Mouse (Mus musculus): ENCODE measurements around the gene Chrna7. TPM values are rescaled to one million over a fixed set of nuclear protein-coding genes. Genes with fewer than 3 reads are reported as not detected.

The Chrna7 gene
- polyA plus RNA-seq, 1 experiment from 2014 or later: 3.2 TPM

- 67% methylated on average over 7 of the region's 7 CpGs for WGBS
- DNase-seq (ENCODE audit: low spot score): no peak
- Histone ChIP-seq H3K27me3 (ENCODE audit: low read depth, poor library complexity, severe bottlenecking) (no peaks in the 10 kb centered on the region), H3K4me3 (no peak overlapping the region), H3K27ac (no peak overlapping the region), H3K4me1 (peaks cover 3% of the 10 kb centered on the region; the same call in 1 of the 2 replicates), H3K36me3 (no peaks in the 10 kb centered on the region), H3K9me3 (replicated peaks) (no peaks in the 10 kb centered on the region)
Observed at GRCm38 (mm10) chr7:63162272-63162864, 50.0 kb downstream of the Chrna7 start.

- H3K36me3 ChIP-seq: no peaks in the 10 kb centered on the region
- H3K4me1 ChIP-seq: no peaks in the 10 kb centered on the region
- H3K27me3 ChIP-seq (ENCODE audit: low read depth, poor library complexity, severe bottlenecking): no peaks in the 10 kb centered on the region
- no peaks in the 10 kb centered on the region for H3K9me3 ChIP-seq (replicated peaks)
- no peak overlapping the region for H3K27ac ChIP-seq
- DNase-seq (ENCODE audit: low spot score): no peak
- 68% methylated on average over 1 of the region's 1 CpGs for WGBS
- H3K4me3 ChIP-seq: no peak overlapping the region
Observed at GRCm38 (mm10) chr7:63153239-63153638, 59.1 kb downstream of the Chrna7 start.

- no peak overlapping the region for H3K4me3 ChIP-seq
- no peaks in the 10 kb centered on the region for H3K9me3 ChIP-seq (replicated peaks)
- no peaks in the 10 kb centered on the region for H3K36me3 ChIP-seq
- no peaks in the 10 kb centered on the region for H3K27me3 ChIP-seq (ENCODE audit: low read depth, poor library complexity, severe bottlenecking)
- H3K4me1 ChIP-seq: no peaks in the 10 kb centered on the region
- no peak overlapping the region for H3K27ac ChIP-seq
- WGBS: 86% methylated on average over 3 of the region's 3 CpGs
- DNase-seq (ENCODE audit: low spot score): no peak
Observed at GRCm38 (mm10) chr7:63148740-63149139, 63.6 kb downstream of the Chrna7 start.

- DNase-seq (ENCODE audit: low spot score): no peak
- Histone ChIP-seq H3K9me3 (replicated peaks) (no peaks in the 10 kb centered on the region), H3K27me3 (ENCODE audit: low read depth, poor library complexity, severe bottlenecking) (no peaks in the 10 kb centered on the region), H3K27ac (no peak overlapping the region), H3K36me3 (no peaks in the 10 kb centered on the region), H3K4me1 (no peaks in the 10 kb centered on the region), H3K4me3 (no peak overlapping the region)
- WGBS: 94% methylated on average over 5 of the region's 5 CpGs
Observed at GRCm38 (mm10) chr7:63148321-63148720, 64.0 kb downstream of the Chrna7 start.

GRCm38 (mm10) chr7:63122547-63122946, 89.8 kb downstream of the Chrna7 start:
- H3K4me1 ChIP-seq: no peaks in the 10 kb centered on the region
- no peak overlapping the region for H3K4me3 ChIP-seq
- no peak for DNase-seq (ENCODE audit: low spot score)
- no peaks in the 10 kb centered on the region for H3K9me3 ChIP-seq (replicated peaks)
- WGBS: 77% methylated on average over 2 of the region's 2 CpGs
- H3K36me3 ChIP-seq: no peaks in the 10 kb centered on the region
- H3K27me3 ChIP-seq (ENCODE audit: low read depth, poor library complexity, severe bottlenecking): no peaks in the 10 kb centered on the region
- no peak overlapping the region for H3K27ac ChIP-seq

GRCm38 (mm10) chr7:63113671-63114070, 98.7 kb downstream of the Chrna7 start:
- 71% methylated on average over 2 of the region's 2 CpGs for WGBS

GRCm38 (mm10) chr7:63113252-63113651, 99.1 kb downstream of the Chrna7 start:
- H3K36me3 ChIP-seq: no peaks in the 10 kb centered on the region
- H3K4me1 ChIP-seq: no peaks in the 10 kb centered on the region
- no peaks in the 10 kb centered on the region for H3K9me3 ChIP-seq (replicated peaks)
- no peaks in the 10 kb centered on the region for H3K27me3 ChIP-seq (ENCODE audit: low read depth, poor library complexity, severe bottlenecking)
- DNase-seq (ENCODE audit: low spot score): no peak
- no peak overlapping the region for H3K27ac ChIP-seq
- H3K4me3 ChIP-seq: no peak overlapping the region
- WGBS: 79% methylated on average over 2 of the region's 2 CpGs

More at GRCm38 (mm10) chr7:63113671-63114070, 98.7 kb downstream of the Chrna7 start:
- no peak overlapping the region for H3K4me3 ChIP-seq
- no peaks in the 10 kb centered on the region for H3K9me3 ChIP-seq (replicated peaks)
- no peaks in the 10 kb centered on the region for H3K4me1 ChIP-seq
- no peak for DNase-seq (ENCODE audit: low spot score)
- no peaks in the 10 kb centered on the region for H3K27me3 ChIP-seq (ENCODE audit: low read depth, poor library complexity, severe bottlenecking)
- H3K27ac ChIP-seq: no peak overlapping the region
- H3K36me3 ChIP-seq: no peaks in the 10 kb centered on the region

GRCm38 (mm10) chr7:63109348-63109747, 103.0 kb downstream of the Chrna7 start:
- Histone ChIP-seq H3K27ac (no peak overlapping the region), H3K9me3 (replicated peaks) (no peaks in the 10 kb centered on the region), H3K27me3 (ENCODE audit: low read depth, poor library complexity, severe bottlenecking) (no peaks in the 10 kb centered on the region), H3K4me1 (no peaks in the 10 kb centered on the region), H3K4me3 (no peak overlapping the region), H3K36me3 (no peaks in the 10 kb centered on the region)
- no peak for DNase-seq (ENCODE audit: low spot score)
- WGBS: 92% methylated on average over 4 of the region's 4 CpGs

- H3K4me1 ChIP-seq: no peaks in the 10 kb centered on the region
- no peaks in the 10 kb centered on the region for H3K9me3 ChIP-seq (replicated peaks)
- no peak overlapping the region for H3K27ac ChIP-seq
- whole genome bisulfite sequencing: 91% methylated on average over 4 of the region's 4 CpGs
- no peaks in the 10 kb centered on the region for H3K36me3 ChIP-seq
- no peaks in the 10 kb centered on the region for H3K27me3 ChIP-seq (ENCODE audit: low read depth, poor library complexity, severe bottlenecking)
- H3K4me3 ChIP-seq: no peak overlapping the region
- no peak for DNase-seq (ENCODE audit: low spot score)
Observed at GRCm38 (mm10) chr7:63085954-63086353, 126.4 kb downstream of the Chrna7 start.

GRCm38 (mm10) chr7:63084351-63085003, 127.9 kb downstream of the Chrna7 start:
- no peak for DNase-seq (ENCODE audit: low spot score)
- H3K27me3 ChIP-seq (ENCODE audit: low read depth, poor library complexity, severe bottlenecking): no peaks in the 10 kb centered on the region
- no peaks in the 10 kb centered on the region for H3K36me3 ChIP-seq
- H3K4me1 ChIP-seq: no peaks in the 10 kb centered on the region
- H3K9me3 ChIP-seq (replicated peaks): no peaks in the 10 kb centered on the region
- WGBS: 7% methylated on average over 1 of the region's 1 CpGs
- H3K27ac ChIP-seq: no peak overlapping the region
- H3K4me3 ChIP-seq: no peak overlapping the region

GRCm38 (mm10) chr7:63060996-63061395, 151.4 kb downstream of the Chrna7 start:
- Histone ChIP-seq H3K4me1 (no peaks in the 10 kb centered on the region), H3K27me3 (ENCODE audit: low read depth, poor library complexity, severe bottlenecking) (no peaks in the 10 kb centered on the region)
- no peak for DNase-seq (ENCODE audit: low spot score)

More at GRCm38 (mm10) chr7:63060996-63061395, 151.4 kb downstream of the Chrna7 start:
- Histone ChIP-seq H3K27ac (no peak overlapping the region), H3K9me3 (replicated peaks) (no peaks in the 10 kb centered on the region), H3K4me3 (no peak overlapping the region), H3K36me3 (no peaks in the 10 kb centered on the region)
- WGBS: 95% methylated on average over 2 of the region's 2 CpGs
